Mouse (Mus musculus) embryonic facial prominence, embryonic 12.5 days (tissue): ENCODE data around the gene Gm6309. TPM values are rescaled to one million over a fixed set of nuclear protein-coding genes. Genes with fewer than 3 reads are reported as not detected.
"Not testable (repeated sequence)": the region's sequence is repeated elsewhere in the genome, so short reads cannot be mapped to it uniquely, and the experiment has no call there.

Source experiments
- ATAC-seq: fragments of 200-750 bp; cut with Nextera tagmentation; 2 replicates; pipeline ENCODE4 v1.8.0; 2017; ENCODE audit not compliant: insufficient number of reproducible peaks, insufficient read depth, low FRiP score, low TSS enrichment
- H3K27ac ChIP-seq: fragments of 300-500 bp; sonication (generic); 2 replicates; pipeline ENCODE4 v1.5.1; 2016; ENCODE audit warnings: mild to moderate bottlenecking
- H3K27me3 ChIP-seq: fragments of 300-500 bp; sonication (generic); 2 replicates; pipeline ENCODE4 v1.6.1; 2016; ENCODE audit warnings: mild to moderate bottlenecking, moderate library complexity
- H3K36me3 ChIP-seq: fragments of 300-500 bp; sonication (generic); 2 replicates; pipeline ENCODE4 v1.6.1; 2016; ENCODE audit warnings: mild to moderate bottlenecking
- H3K4me1 ChIP-seq: fragments of 300-500 bp; sonication (generic); 2 replicates; pipeline ENCODE4 v1.6.1; 2016
- H3K4me2 ChIP-seq: fragments of 300-500 bp; sonication (generic); replicated peaks from 2 replicates; pipeline ENCODE4 v1.6.1; 2016; ENCODE audit warnings: mild to moderate bottlenecking, moderate library complexity
- H3K4me3 ChIP-seq: fragments of 300-500 bp; sonication (generic); 2 replicates; pipeline ENCODE4 v1.5.1; 2016; ENCODE audit warnings: mild to moderate bottlenecking
- H3K9ac ChIP-seq: fragments of 300-500 bp; sonication (generic); 2 replicates; pipeline ENCODE4 v1.6.1; 2016; ENCODE audit warnings: mild to moderate bottlenecking, moderate library complexity
- H3K9me3 ChIP-seq: fragments of 300-500 bp; sonication (generic); 2 replicates; pipeline ENCODE4 v1.6.1; 2016; ENCODE audit warnings: mild to moderate bottlenecking, moderate library complexity
- WGBS: fragments of 180-500 bp; shearing (Covaris S2); methylation state at CpG from one replicate; pipeline ENCODE4 v1.1.7; 2016; 5-methylcytosine and 5-hydroxymethylcytosine counted together
- polyA plus RNA-seq: library from polyadenylated mRNA; unstranded; fragments of >200 nt; fragmentation: Nextera tagmentation; extraction: Ambion mirVana; gene quantifications from 2 replicates; pipeline ENCODE4 v1.2.1, GENCODE M21; 2016

Gm6309 gene
- polyA plus RNA-seq, 1 experiment from 2014 or later = not detected

DNA sequence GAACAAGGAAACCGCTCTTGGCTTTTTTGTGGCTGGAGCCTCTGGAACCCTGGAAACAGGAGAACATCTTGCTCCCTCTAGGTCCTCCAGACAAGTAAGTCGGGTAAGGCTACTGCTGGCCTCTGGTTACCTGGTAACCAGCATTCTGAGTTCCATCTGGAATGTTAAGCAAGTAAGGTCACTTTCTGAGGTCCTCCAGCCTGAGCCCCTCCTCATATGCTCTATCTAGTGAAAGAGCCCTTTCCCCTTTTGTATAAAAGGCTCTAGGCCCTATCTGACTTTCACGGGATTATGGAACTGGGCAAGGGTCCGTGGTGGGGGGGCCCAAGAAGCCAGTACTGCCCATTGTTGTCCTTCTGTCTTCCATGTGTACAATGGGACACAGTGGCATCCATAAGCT, 14.7 kb upstream of the Gm6309 start, which contains the start of gene 1700001J03Rik:
Gene 1700001J03Rik (minus strand): TSS at position 101 of the 400 bp plus-strand sequence.
- H3K27ac ChIP-seq, H3K36me3 ChIP-seq, H3K4me2 ChIP-seq, H3K4me3 ChIP-seq, ATAC-seq, H3K9me3 ChIP-seq, H3K9ac ChIP-seq, H3K27me3 ChIP-seq, H3K4me1 ChIP-seq: not testable (repeated sequence)
- WGBS = 88% methylated on average over 4 of the region's 4 CpGs

DNA sequence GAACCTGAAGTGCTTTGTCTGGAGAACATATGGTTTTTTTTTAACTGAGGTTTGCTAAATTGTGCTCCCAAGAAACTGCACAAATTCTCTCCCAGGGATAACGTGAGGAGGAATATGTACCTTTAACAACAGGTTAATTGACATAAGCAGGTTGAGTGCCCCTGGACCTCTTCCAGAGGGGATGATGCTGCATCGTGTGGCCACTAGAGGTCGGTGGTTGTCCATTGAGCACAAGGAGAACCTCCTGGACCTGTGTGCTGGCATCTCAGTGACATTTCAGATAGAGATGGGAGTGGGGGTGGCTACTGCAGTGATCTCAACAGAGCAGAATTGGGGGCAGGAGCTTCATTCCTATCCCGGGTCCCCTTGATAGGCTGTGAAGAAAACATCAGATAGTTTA, 2.2 kb upstream of the Gm6309 start:
- not testable (repeated sequence) for H3K4me2 ChIP-seq, H3K36me3 ChIP-seq, H3K9ac ChIP-seq, H3K4me3 ChIP-seq, H3K27ac ChIP-seq, ATAC-seq, H3K9me3 ChIP-seq, H3K27me3 ChIP-seq, H3K4me1 ChIP-seq
- 58% methylated on average over 4 of the region's 4 CpGs for WGBS

DNA sequence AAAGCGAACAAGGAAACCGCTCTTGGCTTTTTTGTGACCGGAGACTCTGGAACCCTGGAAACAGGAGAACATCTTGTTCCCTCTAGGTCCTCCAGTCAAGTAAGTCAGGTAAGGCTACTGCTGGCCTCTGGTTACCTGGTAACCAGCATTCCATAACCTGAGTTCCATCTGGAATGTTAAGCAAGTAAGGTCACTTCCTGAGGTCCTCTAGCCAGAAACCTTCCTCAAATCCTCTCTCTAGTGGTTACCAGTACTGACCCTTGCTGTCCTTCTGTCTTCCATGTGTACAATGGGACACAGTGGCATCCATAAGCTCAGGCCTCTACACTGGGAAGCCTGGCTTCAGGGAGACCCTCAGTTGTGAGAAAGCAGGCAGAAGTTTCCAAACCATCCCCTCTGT, 10.1 kb downstream of the Gm6309 start, which contains the start of gene Gm5565:
Gene Gm5565 (minus strand): TSS at position 101 of the 400 bp plus-strand sequence.
- not testable (repeated sequence) for H3K27me3 ChIP-seq, H3K4me1 ChIP-seq, H3K9me3 ChIP-seq, H3K27ac ChIP-seq, H3K4me2 ChIP-seq, ATAC-seq, H3K4me3 ChIP-seq, H3K36me3 ChIP-seq, H3K9ac ChIP-seq
- 86% methylated on average over 3 of the region's 3 CpGs for WGBS

DNA sequence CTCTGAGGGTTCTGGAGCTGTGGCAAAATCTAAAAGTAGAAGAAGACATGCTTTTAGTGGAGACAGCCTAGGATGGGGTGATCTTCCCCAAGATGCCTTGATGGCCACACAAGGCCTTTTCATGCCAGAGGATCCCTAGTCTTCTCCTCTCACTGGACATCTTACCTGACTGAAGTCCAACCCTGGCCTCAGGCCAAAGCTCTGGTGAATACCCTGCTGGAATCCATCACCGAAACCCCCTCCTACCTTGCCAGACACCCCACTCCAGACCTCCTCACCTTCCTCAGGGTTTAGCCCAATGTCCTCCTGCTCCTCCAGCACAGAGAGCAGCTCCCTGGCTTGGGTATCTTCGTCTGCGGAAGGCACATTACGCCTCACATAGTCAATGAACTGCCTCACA, 12.2 kb downstream of the Gm6309 start:
- H3K36me3 ChIP-seq, H3K27me3 ChIP-seq, H3K27ac ChIP-seq, H3K4me1 ChIP-seq, H3K9ac ChIP-seq, H3K9me3 ChIP-seq, H3K4me3 ChIP-seq, ATAC-seq, H3K4me2 ChIP-seq: not testable (repeated sequence)
- WGBS = 83% methylated on average over 4 of the region's 4 CpGs

DNA sequence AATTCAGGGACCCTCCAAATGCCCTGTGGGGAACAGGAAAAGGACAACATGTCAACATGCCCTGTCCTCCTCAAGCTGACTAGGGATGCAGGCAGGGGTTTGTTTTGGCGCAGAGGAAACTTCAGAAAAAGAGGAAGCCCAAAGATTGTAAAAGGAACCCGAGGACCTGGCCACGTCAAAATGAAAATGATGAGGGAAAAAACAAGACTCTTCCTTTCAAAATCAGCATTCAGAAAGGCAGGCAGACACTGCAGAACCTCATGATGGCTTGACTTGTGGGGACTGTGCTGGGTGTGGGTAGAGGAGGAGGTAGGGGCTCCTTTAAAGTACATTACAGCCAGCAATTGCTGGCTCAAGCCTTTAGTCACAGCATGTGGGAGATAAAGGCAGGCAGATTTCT, 20.1 kb downstream of the Gm6309 start:
- 74% methylated on average over 3 of the region's 3 CpGs for WGBS

DNA sequence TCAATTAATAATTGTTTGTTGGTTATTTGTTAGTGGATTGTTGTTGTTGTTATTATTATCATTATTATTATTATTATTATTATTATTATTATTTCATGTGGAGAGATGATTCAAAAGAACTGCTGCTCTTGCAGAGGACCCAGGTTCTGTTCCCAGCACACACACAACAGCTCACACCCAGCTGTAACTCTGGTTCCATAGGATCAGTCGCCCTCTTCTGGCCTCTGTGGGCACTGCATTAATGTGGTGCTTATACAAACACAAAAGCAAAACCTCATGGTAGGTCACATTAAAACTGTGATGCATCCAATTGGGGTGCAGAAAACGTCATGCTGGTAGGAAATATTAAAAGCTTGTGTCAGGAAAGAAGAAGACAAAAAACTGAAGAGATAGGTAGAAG, 22.6 kb downstream of the Gm6309 start:
- ATAC-seq = no peak
- Histone ChIP-seq H3K4me1 (no peaks in the 10 kb centered on the region), H3K27me3 (no peaks in the 10 kb centered on the region), H3K27ac (no peak overlapping the region), H3K9ac (no peak overlapping the region), H3K9me3 (peaks cover 7% of the 10 kb centered on the region; the same call in 1 of the 2 replicates), H3K36me3 (no peaks in the 10 kb centered on the region), H3K4me2 (no peak overlapping the region), H3K4me3 (no peak overlapping the region)
- WGBS = 42% methylated on average over 2 of the region's 2 CpGs

More for the DNA sequence above, 20.1 kb downstream of the Gm6309 start:
- H3K4me3 ChIP-seq = no peak overlapping the region
- no peak for ATAC-seq
- no peak overlapping the region for H3K4me2 ChIP-seq
- peaks cover 7% of the 10 kb centered on the region; the same call in 1 of the 2 replicates for H3K9me3 ChIP-seq
- H3K9ac ChIP-seq = no peak overlapping the region
- no peaks in the 10 kb centered on the region for H3K36me3 ChIP-seq
- H3K27ac ChIP-seq = no peak overlapping the region
- no peaks in the 10 kb centered on the region for H3K4me1 ChIP-seq
- no peaks in the 10 kb centered on the region for H3K27me3 ChIP-seq

Other genes with a start within 250 kb of the Gm6309 start
- not detected in 2 replicates for gene Cyp3a25, start 161.1 kb downstream of the Gm6309 start, polyA plus RNA-seq
- not detected in 2 replicates for gene Cyp3a59, start 91.5 kb downstream of the Gm6309 start, polyA plus RNA-seq
- not detected in 2 replicates for gene Gm5565, start 10.2 kb downstream of the Gm6309 start, polyA plus RNA-seq
- gene 1700001J03Rik, start 14.6 kb upstream of the Gm6309 start, polyA plus RNA-seq = not detected in 2 replicates
- 32.1 and 32.8 TPM in 2 replicates for gene Rnf6, start 50.8 kb upstream of the Gm6309 start, polyA plus RNA-seq
- 30.8 and 31.7 TPM in 2 replicates for gene Cdk8, start 60.5 kb upstream of the Gm6309 start, polyA plus RNA-seq
- gene Wasf3, start 214.3 kb upstream of the Gm6309 start, polyA plus RNA-seq = 5.4 and 5.5 TPM in 2 replicates